Mouse (Mus musculus) spleen, adult 18-20 months (tissue): Measurements from ENCODE around the gene Erbb3.
A peak's percentile ranks its signal among the peaks of the same experiment; 100 is the strongest.

Experiments
- DNase-seq, 2 experiments: peaks; one replicate each; pipeline ENCODE4 v3.0.0; 2022; ENCODE audit warnings: mixed read lengths in 2 of 2

The Erbb3 gene

GRCm38 (mm10) chr10:128606483-128606882 is 17.0 kb upstream of the Erbb3 start:
- DNase-seq: no peak

- DNase-seq: no peak
These were observed 13.1 kb upstream of the Erbb3 start for GRCm38 (mm10) chr10:128602470-128603128.

GRCm38 (mm10) chr10:128601499-128601898 is 12.0 kb upstream of the Erbb3 start:
- no peak for DNase-seq

GRCm38 (mm10) chr10:128598476-128598875 is 9.0 kb upstream of the Erbb3 start:
- DNase-seq: no peak

- no peak for DNase-seq
These were observed 3.3 kb upstream of the Erbb3 start for GRCm38 (mm10) chr10:128592797-128593196.

GRCm38 (mm10) chr10:128591436-128591835 is 2.0 kb upstream of the Erbb3 start:
- DNase-seq: no peak

GRCm38 (mm10) chr10:128590193-128590690 is 790 bp upstream of the Erbb3 start:
- DNase-seq: peak; percentile 22 to 73

GRCm38 (mm10) chr10:128588775-128589463 is 533 bp downstream of the Erbb3 start:
- DNase-seq: no peak

- DNase-seq: no peak
These were observed 1.3 kb downstream of the Erbb3 start for GRCm38 (mm10) chr10:128588136-128588535.

- no peak for DNase-seq
These were observed 1.8 kb downstream of the Erbb3 start for GRCm38 (mm10) chr10:128587697-128588096.

GRCm38 (mm10) chr10:128587120-128587519 is 2.3 kb downstream of the Erbb3 start:
- DNase-seq: no peak

GRCm38 (mm10) chr10:128586546-128586945 is 2.9 kb downstream of the Erbb3 start:
- no peak for DNase-seq

GRCm38 (mm10) chr10:128584386-128584785 is 5.1 kb downstream of the Erbb3 start:
- DNase-seq: no peak

GRCm38 (mm10) chr10:128583644-128584043 is 5.8 kb downstream of the Erbb3 start:
- DNase-seq: no peak

- DNase-seq: no peak
These were observed 9.7 kb downstream of the Erbb3 start for GRCm38 (mm10) chr10:128579731-128580130.

GRCm38 (mm10) chr10:128579298-128579697 is 10.2 kb downstream of the Erbb3 start:
- no peak for DNase-seq

- DNase-seq: no peak
These were observed 11.1 kb downstream of the Erbb3 start for GRCm38 (mm10) chr10:128578330-128578729.

- no peak for DNase-seq
These were observed 14.4 kb downstream of the Erbb3 start for GRCm38 (mm10) chr10:128575063-128575462.

GRCm38 (mm10) chr10:128565788-128566531 is 23.5 kb downstream of the Erbb3 start, which contains the start of gene Pa2g4:
TSS of gene Pa2g4 (minus strand) at chr10:128565987.
- DNase-seq: peak; percentile 92 to 93

GRCm38 (mm10) chr10:128565206-128565787 is 24.2 kb downstream of the Erbb3 start:
- DNase-seq: peak; percentile 39 to 48

- DNase-seq: no peak
These were observed 25.9 kb downstream of the Erbb3 start for GRCm38 (mm10) chr10:128563544-128563943.

GRCm38 (mm10) chr10:128556963-128557362 is 32.5 kb downstream of the Erbb3 start:
- no peak for DNase-seq

- no peak for DNase-seq
These were observed 33.2 kb downstream of the Erbb3 start for GRCm38 (mm10) chr10:128556286-128556685.
